Mouse (Mus musculus): ENCODE measurements at regions not wholly inside any gene's neighbourhood (a gene's known extent, or its start where the extent isn't known, plus 50 kb on each side); places are given as distances from the start of the nearest gene placed in this dataset.

- WGBS, result 64% methylated on average over 7 of the region's 7 CpGs
- no peak for DNase-seq (ENCODE audit: extremely low read depth, low read depth, low spot score)
These were observed 437.0 kb upstream of the Fam160b2 start for GRCm38 (mm10) chr14:71036620-71037019.

GRCm38 (mm10) chr14:71033586-71033985 is 434.0 kb upstream of the Fam160b2 start:
- H3K27me3 ChIP-seq (ENCODE audit: control insufficient read depth, insufficient read depth, low read length), result no peaks in the 10 kb centered on the region
- no peaks in the 10 kb centered on the region for H3K36me3 ChIP-seq (ENCODE audit: control insufficient read depth, insufficient read depth, low read length)
- no peak overlapping the region for H3K9ac ChIP-seq (ENCODE audit: low read depth, low read length)
- WGBS, result 66% methylated on average over 2 of the region's 2 CpGs
- no peaks in the 10 kb centered on the region for H3K4me1 ChIP-seq (ENCODE audit: control insufficient read depth, insufficient read depth, low read length)
- no peak overlapping the region for H3K27ac ChIP-seq (replicated peaks; ENCODE audit: insufficient read depth, low read depth, low read length)
- TF ChIP-seq POLR2A (IDR thresholded peaks at IDR 0.05; ENCODE audit: extremely low read depth, insufficient read depth, low read length), result no peak
- TF ChIP-seq CTCF (IDR thresholded peaks at IDR 0.05; ENCODE audit: low read depth, low read length), result no peak
- no peaks in the 10 kb centered on the region for H3K79me2 ChIP-seq (ENCODE audit: control insufficient read depth, insufficient read depth, low read length)
- no peak for DNase-seq (ENCODE audit: extremely low read depth, low read depth, low spot score)
- H3K4me3 ChIP-seq (ENCODE audit: insufficient read depth, low read depth, low read length), result no peak overlapping the region

More at GRCm38 (mm10) chr14:71036620-71037019, 437.0 kb upstream of the Fam160b2 start:
- no peak overlapping the region for H3K4me3 ChIP-seq (ENCODE audit: insufficient read depth, low read depth, low read length)
- H3K27ac ChIP-seq (replicated peaks; ENCODE audit: insufficient read depth, low read depth, low read length), result no peak overlapping the region
- no peak overlapping the region for H3K9ac ChIP-seq (ENCODE audit: low read depth, low read length)
- no peaks in the 10 kb centered on the region for H3K36me3 ChIP-seq (ENCODE audit: control insufficient read depth, insufficient read depth, low read length)
- TF ChIP-seq CTCF (IDR thresholded peaks at IDR 0.05; ENCODE audit: low read depth, low read length) (no peak), POLR2A (IDR thresholded peaks at IDR 0.05; ENCODE audit: extremely low read depth, insufficient read depth, low read length) (no peak)
- H3K79me2 ChIP-seq (ENCODE audit: control insufficient read depth, insufficient read depth, low read length), result no peaks in the 10 kb centered on the region
- H3K4me1 ChIP-seq (ENCODE audit: control insufficient read depth, insufficient read depth, low read length), result no peaks in the 10 kb centered on the region
- H3K27me3 ChIP-seq (ENCODE audit: control insufficient read depth, insufficient read depth, low read length), result no peaks in the 10 kb centered on the region

- Histone ChIP-seq H3K4me1 (ENCODE audit: control insufficient read depth, insufficient read depth, low read length) (no peaks in the 10 kb centered on the region), H3K4me3 (ENCODE audit: insufficient read depth, low read depth, low read length) (no peak overlapping the region), H3K36me3 (ENCODE audit: control insufficient read depth, insufficient read depth, low read length) (no peaks in the 10 kb centered on the region), H3K79me2 (ENCODE audit: control insufficient read depth, insufficient read depth, low read length) (no peaks in the 10 kb centered on the region), H3K27me3 (ENCODE audit: control insufficient read depth, insufficient read depth, low read length) (no peaks in the 10 kb centered on the region), H3K9ac (ENCODE audit: low read depth, low read length) (no peak overlapping the region), H3K27ac (replicated peaks; ENCODE audit: insufficient read depth, low read depth, low read length) (no peak overlapping the region)
- DNase-seq (ENCODE audit: extremely low read depth, low read depth, low spot score), result no peak
- TF ChIP-seq POLR2A (IDR thresholded peaks at IDR 0.05; ENCODE audit: extremely low read depth, insufficient read depth, low read length) (no peak), CTCF (IDR thresholded peaks at IDR 0.05; ENCODE audit: low read depth, low read length) (no peak)
- 85% methylated on average over 9 of the region's 9 CpGs for WGBS
These were observed 430.7 kb upstream of the Fam160b2 start for GRCm38 (mm10) chr14:71030164-71030880.
